Mouse (Mus musculus) gonadal fat pad, adult 2 months (tissue): Measurements from ENCODE around the gene Wwc1. TPM values are rescaled to one million over a fixed set of nuclear protein-coding genes. Genes with fewer than 3 reads are reported as not detected.

Experiments used
- DNase-seq: peaks from one replicate; pipeline ENCODE4 v3.0.0-alpha.2; 2012; ENCODE audit warnings: low read depth
- polyA plus RNA-seq: library from polyadenylated mRNA; depleted of rRNA; stranded (reverse); fragments of >200 nt; gene quantifications from 2 replicates; pipeline ENCODE4 v1.2.3, GENCODE M21; 2012; rRNA removed

Wwc1 gene
- 42.3 and 54.4 TPM in 2 replicates for polyA plus RNA-seq

DNA sequence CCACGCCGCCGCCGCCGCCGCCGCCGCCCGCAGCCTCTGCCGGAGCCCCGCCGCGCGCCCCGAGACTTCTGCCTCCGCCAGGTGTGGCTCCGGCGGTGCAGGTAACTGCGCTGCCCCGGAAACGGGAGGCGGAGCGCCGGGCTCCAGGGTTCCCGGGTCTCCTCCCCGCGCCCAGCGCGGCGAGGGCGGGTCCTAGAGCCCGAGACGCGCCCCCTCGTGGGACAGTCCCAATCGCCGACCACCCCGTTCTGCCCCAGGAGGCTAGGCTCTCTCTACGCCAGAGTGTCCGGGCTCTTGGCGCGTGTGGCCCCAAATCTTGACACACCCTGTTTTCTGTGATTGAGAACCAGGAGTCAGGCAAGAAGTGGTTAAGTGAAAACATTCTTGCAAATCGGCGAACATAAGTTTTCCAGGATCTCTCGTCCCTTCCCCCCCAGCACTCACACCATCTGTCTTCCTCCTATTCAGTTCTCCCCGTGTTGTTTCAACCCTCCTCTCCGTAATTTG lies at the start of gene Wwc1:
Gene Wwc1 (minus strand): TSS at position 117 of the 507 bp plus-strand sequence.
- DNase-seq = no peak

DNA sequence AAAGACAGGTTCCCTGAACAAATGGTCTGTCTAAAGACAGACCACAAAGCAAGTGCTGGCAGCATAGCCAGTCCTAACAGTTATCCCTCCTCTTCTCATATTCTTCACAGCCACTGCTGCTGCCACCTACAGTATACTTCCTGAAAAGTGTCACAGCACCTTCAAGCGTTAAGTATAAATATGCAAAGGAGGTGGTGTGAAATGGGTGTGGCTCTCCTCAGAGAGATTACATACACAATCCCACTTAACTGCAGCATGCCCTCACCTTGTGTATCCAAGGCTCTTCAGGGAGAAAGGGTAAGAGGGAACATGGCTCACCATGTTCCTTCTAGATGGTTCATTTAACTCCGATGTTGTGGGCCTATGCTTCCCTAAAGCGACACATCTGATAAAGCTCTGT lies 39.7 kb upstream of the Wwc1 start:
- no peak for DNase-seq

DNA sequence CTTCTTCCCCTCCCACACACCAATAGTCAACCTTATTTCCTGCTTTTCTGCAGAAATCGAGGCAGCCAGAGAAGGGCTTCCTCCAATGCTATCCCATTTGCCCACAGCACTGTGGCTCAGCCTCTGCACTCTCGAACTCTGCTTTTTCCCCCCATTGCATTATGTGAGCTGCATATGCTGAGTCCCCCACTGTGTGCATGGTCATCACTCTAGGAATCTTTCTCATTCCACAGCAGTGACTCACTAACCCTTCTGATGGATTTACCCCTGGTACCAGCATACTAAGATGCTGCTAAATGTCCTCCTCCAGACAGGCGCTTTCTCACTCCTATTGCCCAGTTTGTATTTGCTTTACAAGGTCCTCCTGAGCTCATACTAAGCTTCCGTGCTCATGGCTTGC lies 32.9 kb upstream of the Wwc1 start:
- no peak for DNase-seq

DNA sequence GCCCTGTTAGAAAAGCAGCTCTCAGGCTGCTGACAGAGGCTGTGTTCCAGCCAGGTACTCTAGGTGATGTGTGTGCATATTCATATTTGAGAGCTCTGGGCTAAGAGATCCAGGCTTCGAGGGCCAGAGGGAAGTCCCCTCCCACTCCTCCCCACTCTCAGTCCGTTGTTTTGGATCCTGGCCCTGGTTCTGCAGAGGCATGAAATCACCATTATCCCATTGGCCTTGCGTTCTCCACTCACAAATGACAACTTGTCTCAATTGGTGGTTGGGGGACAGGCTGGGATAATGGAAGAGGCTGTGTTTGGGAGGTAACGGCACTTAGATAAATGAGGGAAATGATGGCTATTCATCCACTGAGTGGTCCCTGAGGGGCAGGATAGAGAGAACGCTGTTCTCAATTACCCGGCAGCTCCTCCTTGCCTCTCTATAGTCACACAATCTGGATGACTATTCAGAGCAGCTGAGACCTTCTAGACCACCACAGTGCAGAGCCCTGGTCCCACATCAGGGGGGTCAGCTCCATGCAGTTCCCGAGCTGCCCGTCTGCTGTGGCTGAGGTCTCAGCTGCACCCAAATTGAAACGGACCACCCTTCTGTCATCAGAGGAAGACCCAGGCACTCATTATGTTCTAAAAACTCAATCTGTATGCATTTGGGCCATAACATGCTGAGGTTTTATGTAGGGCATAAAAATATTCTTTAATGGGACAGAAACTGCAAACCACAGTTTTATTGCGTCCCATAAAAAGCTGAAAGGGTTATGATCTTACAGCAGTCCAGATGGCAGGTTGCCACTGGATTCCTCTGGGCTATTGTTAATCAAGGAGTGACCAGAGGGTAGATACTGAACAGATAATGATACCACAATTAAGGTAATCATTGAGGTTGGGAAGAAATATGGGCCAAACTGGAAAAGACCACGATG lies 29.2 kb upstream of the Wwc1 start:
- DNase-seq = no peak

DNA sequence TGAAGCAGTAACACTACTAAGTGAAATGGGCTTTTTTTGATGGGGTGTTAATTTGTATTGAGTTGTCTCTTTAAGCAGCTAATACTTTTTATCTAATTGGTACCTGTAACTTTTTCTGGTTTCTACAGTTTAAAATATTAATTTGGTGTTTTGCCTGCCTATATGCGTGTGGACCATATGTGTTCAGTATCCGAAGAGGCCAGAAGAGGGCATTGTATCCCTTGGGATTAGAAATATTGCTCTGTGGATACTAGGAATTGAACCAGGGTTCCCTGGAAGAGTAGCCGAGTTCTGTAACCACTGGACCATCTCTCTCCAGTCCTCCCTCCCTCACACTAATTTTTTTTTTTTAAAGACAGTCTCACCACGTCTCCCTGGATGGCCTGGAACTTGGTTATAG lies 22.6 kb upstream of the Wwc1 start:
- no peak for DNase-seq

DNA sequence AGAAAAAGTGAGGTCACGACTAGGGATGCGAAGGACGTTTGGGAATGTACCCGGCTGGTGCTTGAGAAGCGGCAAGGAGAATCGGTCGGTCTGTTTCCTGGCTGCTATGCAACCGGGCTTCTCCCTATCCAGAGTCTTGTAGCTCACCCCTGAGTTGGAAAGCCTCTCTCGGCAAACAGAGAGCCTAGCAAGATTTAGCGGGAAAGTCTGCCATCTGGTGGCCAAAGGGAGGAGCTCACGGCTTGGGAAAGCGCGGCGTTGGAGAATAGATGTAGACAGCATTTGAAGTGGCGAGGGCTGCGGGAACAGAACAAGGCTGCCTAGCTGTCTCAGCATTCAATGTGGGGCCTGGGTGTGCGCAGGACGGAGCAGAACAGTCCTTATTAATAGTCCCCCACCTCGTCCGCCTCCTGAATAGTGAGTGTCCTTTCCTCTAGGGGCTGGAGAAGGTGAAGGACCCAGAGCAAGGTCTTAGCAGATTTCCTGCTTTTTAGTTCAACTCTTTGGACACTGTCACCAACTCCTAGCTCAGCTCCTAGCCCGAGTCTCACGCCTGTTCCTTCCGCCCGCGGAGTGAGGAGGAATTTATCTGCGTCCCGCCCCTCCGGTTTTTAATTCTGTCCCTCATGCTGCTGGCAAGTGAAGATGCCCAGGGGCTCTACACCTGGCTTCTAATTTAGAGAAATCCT lies 21.1 kb upstream of the Wwc1 start:
- no peak for DNase-seq

DNA sequence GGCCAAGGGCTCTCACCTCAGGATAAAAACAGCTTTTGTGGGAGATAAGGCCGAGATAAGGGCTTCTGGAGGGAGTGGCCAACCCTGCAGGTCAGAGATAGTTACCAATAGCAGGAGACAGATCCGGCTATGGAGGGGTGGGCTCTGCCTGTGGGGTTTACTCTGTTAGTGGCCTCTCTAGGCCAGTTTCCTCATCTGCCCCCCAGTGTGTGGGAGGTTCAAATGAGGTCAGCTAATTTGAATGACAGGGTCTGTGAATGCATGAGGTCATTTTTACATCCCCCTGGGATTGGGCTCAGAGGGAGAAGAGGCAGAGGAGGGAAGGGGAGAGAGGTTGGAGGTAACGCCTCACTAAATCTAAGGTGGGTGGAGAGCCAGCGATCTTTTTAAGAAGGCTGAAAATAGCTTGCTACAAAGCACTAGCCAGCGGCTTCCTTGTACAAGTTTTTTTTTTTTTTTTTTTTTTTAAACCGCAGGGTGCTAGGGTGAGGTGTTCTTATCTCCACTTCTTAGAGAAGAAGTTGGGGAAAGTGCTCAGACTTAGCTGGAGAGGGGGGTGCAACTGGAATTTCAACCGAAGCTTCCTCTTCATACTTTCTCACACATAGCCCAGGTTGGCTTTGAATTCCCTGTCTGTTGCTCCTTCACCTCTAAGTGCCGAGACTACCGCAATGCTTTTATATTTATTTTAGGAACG lies 20.4 kb upstream of the Wwc1 start:
- DNase-seq = no peak

DNA sequence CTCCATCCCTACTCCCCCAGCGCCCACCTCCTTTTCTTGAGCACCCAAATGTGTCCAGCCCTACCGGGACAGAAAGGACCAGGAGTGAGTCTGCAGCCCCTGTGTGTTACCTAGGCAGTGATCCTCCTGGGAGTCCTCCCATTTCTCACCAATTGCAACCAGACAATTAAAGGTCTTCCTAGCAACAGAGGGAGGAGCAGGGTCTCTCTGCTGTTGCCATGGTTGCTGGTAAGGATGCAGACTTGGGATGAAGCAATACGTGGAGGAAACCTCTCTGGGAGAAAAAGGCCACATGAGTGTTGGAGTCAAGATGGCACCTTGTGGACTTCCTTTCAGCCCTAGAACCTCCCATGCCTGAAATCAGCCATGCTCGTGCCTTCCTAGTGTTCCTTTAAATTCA lies 19.7 kb upstream of the Wwc1 start:
- DNase-seq = no peak

DNA sequence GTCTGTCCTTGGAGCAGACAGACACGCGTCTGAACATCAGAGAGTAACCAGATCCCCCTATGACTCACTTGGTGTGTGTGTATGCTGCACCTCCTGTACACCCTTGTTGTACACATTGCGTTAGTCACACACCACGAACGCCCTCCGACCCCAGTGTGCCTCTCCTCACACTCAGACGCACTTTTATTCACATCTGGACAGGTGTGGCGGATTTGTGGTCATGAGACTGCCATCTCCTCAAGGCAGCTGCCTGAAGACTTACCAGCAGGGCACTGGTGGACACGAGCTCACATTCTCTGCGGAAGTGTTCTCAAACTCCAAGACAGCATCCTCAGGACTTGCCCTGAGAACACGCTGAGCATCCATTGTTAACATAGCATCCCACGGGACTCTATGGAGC lies 17.7 kb upstream of the Wwc1 start:
- DNase-seq = no peak

DNA sequence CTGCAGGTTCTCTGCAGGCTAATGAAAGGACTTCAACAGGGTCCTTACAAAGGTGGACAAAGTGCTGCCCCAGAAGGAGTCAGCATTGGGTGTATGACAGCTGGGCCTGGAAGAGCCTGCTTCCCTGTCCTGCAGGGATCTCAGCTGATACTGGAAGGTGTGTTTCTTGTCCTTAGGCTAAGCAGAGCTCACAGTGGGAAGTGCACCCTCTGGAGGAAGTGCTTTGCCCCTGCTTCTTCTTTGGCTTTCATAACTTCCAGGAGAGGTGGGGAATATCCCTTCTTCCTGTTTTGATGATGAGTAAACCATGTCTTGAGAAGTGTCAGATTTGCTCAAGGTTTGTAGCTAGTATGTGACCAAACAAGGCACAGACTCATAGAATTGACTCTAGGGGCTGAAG lies 15.0 kb upstream of the Wwc1 start:
- no peak for DNase-seq

DNA sequence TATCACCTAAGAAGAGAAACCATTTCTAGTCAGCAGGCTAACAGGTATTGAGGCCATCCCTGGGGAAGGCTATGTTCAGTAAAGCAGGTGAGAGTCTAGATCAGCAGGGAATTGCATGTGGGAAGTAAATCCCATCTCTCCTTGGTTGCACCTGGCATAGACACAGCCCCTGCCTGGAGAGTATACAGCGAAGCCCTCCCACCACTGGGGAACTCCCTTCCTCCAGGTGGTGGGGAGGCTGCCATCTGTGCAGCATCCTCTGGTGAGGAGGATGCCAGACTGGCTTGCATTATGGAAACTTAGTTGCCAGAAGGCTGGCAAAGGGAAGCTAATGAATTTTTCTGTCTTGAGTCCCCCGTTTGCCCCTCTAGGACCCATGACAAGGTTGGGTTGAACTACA lies 11.5 kb upstream of the Wwc1 start:
- DNase-seq = no peak

DNA sequence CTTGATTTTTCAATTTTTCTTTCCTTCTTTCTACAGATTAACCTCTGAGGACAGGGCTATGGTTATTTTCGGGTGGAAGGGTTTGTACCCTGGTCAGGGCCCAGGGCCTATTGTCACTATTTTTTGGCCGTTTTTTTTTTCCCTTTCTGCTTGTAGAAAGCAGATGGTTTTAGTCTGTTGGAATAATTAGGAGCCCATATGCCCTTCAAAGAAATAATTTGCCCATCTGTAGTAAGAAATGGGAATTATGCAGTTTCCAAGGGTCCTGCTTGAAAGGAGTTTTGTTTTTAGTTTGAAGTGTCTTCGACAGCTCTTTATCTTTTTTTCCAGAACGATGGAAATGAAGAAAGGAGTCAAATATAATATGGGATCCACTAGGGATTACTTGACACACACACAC lies 9.6 kb upstream of the Wwc1 start:
- no peak for DNase-seq

DNA sequence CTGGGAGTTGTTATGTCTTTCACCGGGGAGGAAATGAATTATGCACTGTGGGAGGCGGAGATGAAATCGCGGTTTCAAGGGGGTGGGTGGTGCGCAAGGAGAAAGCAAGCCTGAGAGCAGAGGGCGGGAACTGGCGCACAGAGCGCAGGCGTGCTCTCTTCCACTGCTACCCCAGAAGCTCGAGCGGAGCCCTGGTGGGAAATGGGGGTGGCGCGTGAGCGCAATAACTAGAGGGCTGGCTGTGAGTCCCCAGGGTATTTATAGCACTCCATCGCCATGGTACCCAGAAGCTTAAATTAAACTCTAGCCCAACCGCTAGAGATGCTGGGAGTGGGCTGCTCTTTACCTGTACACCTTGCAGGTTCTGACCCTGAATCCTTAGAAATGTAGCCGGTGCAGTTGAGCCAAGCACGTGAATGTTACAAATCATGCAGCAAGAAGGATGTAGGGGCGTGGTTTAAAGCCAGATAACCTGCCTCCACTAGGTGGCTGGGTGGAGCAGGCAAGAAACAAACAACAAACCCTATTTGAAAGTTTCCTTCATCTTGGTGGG lies 5.6 kb upstream of the Wwc1 start:
- no peak for DNase-seq

DNA sequence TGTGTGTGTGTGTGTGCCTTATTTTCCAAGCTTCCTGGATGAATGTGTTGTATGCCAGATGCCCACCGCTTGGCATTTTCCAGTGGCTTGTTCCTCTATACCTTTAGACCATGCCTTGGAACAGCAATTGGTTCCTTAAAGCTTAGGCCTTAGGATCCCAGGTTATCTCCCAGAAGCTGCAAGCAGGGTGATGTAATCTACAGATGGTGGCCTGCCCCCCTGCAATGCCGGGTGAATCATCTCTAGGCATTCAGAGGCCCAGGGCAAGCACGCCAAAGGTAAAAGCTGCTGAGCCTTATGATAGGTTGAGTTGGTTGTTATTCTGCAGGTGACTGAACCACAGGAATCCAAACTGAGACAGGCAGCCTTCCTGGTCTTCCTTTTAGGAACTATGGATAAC lies 2.4 kb upstream of the Wwc1 start:
- no peak for DNase-seq

DNA sequence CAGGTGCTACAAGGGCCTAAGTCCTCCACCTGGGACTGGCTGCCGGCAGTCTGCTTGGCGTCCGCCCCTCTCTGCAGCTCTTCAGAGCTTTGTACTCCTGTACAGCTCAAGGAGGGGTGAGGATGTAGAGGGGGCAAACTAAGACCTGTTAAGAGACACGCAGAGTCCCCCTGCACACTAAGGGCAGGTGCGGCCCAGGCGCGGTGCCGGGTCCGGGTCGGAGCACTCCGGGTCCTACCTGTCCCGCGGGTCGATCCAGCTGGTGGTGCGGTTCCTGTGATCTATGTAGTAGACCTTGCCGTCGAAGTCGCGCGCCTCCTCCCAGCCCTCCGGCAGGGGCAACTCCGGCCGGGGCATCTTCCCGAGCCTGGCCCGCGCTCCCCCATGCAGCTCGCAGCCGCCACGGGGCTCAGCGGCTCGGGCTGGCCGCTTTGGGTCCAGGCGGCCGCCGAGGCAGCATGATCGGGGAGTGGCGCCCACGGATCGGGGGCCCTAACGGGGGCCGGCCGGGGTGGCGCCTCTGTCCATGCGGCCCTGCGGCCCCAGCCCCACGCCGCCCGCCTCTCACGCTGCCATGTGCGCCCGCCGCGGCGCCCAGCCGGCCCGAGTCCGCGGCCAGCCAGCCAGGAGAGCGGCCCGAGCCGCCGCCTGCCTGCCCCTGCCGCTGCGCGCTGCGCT lies 455 bp downstream of the Wwc1 start:
- DNase-seq = no peak

DNA sequence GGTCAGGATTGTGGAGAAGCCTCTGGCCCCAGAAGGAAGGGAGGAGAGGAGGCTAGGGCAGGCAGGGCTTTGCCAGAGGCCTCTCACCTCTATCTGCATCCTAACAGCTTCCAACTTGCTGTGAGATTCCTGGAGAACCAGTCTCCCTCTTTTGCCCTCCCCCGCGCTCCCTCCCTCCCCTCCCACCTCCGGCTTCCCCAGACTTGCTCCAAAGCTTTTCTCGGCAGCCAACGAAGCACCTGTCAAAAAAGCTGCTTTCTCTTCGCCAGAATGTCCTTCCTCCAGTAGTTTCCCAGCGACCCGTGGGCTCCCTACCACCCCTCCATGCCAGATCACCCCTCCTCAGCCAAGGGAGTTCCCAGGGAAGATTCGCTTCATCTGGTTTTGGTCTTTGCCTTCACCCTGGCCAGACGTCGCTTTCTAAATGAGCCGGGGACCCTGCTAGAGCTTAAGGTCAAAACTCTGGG lies 1.0 kb downstream of the Wwc1 start:
- DNase-seq = no peak

DNA sequence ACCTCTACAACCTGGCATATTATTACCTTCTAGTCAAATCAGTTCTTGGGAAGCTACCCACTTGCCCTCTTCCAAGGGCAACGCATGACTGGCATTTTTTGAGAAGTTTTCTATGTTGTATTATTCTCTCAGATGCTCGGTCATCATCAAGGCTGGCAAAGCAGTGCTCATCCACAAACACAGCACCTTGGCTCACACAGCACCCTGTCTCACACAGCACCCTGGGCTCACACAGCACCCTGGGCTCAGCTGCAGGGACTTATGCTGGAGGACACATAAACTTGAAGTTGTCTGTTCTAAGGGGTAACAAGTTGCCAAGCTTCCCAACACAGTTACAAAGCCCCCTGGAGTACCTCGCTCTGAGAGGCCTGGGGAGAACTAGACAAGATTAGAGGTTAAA lies 2.5 kb downstream of the Wwc1 start:
- DNase-seq = no peak

DNA sequence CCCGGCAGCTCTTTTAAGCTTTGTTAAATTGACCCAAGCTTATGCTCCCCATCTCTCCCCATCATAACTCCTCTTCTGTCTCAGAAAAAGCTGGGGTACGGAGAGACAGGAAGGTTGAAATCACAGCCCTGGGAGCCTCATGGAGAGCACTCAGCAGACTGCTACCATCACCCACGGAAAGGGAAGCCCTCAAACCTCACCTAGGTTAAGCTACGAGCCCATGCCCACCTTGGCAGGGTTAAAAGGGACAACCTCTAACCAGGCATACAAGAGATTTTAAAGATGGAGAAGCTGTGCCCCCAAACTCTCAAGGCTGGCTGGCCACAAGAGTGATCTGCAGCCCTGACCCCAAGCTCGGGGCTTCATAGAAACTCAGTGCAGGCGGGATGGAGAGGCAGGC lies 3.2 kb downstream of the Wwc1 start:
- DNase-seq = no peak

DNA sequence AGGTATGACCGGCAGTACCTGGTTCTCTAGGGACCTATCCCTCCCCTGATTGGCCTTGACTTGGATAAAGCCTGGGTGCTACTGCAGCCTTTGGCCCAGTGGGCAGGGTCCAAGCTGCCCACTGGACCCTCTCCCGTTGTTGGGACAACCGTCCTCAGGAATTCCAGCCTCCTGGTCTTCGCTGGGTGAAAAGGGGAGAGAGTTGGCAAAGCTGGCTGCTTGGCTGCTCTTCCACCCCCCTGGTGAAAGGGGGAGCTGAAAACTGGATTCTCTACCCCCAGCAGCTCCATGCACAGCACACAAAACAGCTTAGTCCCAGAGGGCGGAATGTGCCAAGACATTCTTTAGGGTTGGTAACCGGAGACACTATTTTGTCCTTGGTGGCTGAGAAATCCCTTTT lies 3.8 kb downstream of the Wwc1 start:
- no peak for DNase-seq

DNA sequence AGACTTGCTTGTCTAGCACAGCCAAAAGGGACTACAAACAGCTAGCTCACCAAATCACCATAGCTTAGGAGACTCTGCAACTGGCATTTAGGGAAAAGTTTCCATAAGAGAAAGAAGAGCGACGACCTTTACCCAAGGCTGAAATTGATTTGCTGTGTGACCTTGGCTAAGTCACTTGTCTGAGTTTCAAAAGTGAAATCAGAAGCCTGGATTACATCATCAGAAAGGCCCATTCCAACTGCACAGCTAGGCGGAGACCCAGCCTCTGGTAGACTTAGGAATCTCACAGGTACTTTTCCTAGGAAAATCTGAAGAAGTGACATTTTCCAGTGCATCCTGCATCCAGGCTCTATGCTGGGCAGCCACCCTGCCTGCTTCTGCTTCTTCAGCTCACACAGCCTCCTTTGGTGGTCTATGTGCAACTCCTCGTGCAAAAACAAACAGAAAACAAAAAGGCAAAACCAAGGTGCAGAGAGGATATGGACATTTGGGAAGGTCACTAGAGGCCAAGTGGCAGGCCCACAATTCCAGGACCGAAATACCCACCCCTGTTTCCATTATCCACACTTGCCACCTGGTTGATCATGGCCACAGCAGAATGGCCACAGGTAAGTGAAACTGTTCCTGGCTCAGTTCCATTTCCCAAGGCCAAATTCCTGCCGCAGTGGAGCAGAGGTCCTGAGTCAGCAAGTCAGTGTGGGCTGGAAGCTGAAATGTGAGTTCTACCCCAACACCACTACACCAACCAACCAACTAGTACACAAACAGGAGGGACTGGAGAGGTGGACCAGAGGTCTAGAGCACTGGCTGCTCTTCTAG lies 5.5 kb downstream of the Wwc1 start:
- DNase-seq = no peak

DNA sequence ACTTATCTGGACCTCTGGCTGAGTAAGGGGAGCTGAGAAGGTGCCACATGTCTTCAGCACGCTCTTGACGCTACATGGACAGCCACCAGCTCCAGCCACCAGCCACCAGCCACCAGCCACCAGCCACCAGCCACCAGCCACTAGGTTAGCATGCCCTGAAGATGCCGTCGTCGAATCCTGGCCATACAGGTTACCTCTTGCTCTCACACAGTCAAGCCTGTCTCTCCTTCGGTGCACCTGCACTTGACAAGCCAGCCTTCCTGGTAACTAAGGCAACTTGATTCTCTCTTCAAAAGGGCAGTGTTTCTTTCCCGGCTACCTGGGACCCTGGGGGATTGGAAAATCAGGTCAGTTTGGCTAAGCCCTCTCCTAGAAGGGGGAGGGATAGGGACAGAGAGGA lies 7.2 kb downstream of the Wwc1 start:
- no peak for DNase-seq
